Mouse (Mus musculus) MEL-GATA-1-ER (cell line): ENCODE measurements around the gene Plxdc1.
"Not testable (repeated sequence)": the region's sequence is repeated elsewhere in the genome, so short reads cannot be mapped to it uniquely, and the experiment has no call there.

Source experiments
- DNase-seq: peaks from one replicate; pipeline ENCODE4 v3.0.0-alpha.2; 2012; ENCODE audit warnings: low read depth; ENCODE audit errors: extremely low read depth

The Plxdc1 gene

DNA sequence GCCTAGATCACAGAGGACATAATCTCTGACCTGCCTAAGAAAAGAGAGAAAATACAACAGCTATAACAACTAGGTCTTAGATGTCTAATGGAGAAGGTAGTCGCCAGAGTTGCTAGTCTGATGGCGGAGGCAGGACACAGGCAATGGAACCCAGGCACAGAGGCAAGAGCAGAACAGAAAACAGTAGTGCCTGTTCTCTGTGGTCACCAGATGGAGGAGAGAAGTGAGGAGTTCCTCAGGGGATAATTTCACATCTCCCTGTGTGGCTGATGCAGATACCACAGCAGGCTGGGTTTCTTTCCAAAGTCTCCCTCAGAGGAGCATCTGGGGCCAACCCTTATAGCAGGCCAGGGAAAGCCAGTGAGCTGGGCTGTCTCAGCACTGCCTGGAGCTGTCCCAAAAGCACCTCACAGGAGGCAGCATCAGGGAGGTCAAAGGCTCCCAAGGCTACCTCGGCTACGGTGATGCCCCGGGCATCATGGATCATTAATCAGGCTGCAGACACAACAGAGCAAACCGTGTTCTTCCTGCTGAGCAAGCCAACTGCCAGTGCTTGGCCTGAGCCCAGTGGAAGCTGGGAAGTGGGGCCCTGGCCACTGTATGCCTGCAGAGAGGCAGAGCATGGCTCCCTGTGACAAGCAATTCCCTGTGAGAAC, 29.2 kb downstream of the Plxdc1 start:
- no peak for DNase-seq

DNA sequence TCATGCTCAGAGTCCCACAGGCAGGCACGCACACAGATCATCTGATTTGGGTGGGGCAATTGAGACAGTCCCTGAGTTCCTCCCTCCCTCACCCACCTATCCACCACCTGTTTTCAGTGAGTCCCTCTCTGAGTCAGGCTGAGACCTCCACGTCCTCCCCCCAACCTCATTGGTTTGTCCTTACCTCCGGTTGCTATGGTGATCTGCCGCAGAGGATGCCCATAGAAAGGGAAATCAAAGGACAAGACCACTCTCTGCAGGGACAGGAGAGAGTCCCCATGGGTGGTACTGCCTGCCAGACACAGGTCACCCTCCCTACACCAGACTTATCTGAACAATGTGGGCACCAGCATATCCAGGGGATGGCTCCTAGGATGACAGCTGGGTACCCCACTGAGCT, 30.3 kb downstream of the Plxdc1 start:
- no peak for DNase-seq

DNA sequence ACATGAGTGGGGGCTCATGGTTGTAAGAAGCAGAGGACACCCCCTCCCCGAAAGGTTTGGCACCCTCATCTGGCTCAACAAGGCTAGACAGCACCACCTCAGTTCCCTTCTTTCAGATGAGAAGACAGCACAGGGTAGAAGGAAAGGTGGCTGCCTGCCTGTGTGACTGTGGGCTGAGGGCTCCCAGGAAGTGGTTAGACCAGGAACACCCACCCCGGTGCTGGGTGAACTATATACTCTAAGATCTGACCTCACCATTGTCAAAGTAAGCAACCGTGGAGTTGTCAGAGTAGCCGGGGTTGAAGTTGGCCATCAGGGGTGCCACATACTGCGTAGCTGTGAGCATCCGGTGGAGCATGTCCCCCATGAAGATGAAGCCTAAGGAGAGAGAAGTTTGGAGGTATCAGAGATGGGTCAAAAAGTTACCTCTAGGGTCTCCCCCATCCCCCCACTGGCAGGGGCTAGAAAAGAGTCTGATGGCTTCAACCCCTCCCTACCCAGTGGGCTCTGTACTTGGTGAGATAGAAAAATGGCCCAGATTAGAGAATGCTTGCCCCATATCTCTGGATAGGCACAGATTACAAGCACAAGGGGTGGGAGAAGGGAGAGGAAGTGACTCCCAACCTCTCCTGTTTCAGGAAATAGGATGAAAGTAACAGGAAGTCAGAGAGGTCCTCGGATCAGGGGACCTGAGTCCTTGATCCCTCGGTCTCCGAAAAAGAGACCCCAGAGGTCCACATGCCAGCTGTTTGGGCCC, 30.9 kb downstream of the Plxdc1 start:
- DNase-seq = no peak

DNA sequence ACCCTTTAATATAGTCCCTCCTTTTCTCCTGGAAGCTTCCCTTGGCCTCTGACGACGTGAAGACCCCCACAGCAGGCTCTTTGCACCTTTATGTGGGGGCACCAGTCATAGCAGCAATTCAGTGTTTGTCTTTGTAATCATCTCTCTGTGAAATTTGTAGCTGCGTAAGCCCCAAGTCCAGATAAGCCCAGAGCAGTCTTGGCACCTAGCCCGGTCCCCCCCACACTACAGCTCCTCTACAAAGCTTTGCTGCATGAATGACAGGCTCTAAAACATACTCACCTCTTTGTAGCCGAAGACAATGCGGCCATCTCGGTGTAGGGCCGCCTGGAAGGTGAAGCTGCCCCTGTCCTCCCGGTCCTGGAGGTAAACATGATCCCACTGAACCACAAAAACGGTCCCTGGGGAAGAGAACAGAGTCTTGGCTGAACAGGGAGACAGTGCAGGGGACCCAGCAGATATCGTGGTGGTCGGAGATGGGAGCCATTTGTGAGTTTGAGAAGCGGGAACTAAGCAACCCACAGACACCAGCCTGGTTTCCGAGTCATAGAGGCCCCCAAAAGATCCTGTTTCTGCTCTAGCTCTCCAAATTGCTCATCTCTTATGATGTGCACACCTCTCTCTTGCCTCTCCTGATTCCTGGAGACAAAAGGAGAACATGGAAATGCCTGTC, 31.6 kb downstream of the Plxdc1 start:
- DNase-seq = peak; percentile 85

DNA sequence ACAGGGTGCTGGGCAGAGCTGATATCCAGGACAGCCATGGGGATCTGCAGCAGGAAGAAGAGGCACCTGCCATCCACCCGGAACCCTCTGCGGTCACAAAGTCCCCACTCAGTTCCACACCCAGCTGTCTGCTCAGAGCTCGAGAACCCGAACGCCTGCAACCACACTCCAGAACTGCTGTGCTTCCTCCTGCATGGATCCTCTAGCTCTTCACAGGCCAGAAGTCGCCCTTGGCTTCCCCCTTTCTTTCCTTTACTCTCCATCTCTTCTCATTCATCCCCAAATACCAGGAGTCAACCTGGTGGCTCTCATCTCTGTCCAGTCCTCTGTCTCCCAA, 32.3 kb downstream of the Plxdc1 start:
- peak; percentile 43 for DNase-seq

DNA sequence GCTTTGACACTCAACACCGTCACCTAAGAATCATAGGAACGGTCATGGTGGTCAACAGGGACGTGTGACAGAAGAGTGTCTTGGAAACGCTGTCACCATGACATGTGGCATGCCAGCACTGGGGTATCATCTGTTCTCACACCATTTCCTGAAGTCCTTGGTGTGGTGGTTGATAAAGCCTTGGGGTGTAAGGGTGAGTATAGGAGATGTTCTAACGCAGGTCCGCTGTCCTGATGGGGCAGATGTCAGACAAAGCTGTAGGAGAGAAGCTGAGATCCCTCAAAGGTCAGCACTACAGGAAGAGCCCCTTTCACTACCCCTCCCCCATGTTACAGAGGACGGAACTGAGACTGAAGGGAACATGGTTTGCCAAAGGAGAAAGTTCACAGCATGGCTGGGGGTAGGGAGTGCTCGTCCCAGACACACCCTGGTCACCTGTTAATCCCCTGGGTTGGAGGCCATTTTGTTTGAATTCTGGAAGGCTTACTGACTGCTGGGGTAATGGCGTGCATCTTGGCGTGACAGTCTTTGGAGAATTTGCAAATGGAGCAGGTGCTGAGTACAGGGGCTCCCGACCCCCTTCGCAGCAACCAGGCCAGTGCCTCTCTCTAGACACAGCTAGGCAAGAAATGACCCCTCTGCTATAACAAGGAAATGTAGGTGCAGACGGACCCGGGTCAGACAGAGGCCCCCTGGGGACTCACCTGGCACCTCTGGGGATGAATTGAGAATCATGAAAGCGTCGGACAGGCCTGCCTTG, 32.9 kb downstream of the Plxdc1 start:
- DNase-seq = peak; percentile 45

DNA sequence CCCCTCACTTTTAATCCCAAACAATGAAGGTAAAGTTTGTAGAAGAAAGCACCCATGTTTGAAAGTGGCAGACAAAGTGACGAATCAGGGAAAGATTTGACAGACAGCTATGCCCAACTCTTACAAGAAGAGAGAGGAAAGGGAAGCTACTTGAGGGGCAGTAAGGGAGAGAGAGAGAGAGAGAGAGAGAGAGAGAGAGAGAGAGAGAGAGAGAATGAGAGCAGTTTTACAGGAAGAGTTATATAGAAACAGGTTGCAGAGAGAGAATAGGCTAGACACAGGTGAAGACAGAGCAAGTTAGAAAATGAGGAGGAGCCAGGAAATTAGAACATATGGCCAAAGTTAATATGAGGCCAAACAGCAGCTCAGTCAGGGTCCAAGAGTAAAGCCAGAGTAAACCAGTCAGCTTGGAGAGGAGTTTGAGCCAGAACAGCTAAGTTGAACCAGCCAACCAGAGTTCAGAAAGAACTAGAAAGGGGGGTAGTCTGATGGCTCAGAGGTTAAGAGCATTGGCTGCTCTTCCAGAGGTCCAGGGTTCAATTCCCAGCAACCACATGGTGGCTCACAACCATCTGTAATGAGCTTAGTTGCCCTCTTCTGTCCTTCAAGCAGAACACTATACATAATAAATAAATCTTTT, 33.8 kb downstream of the Plxdc1 start:
- DNase-seq = no peak

DNA sequence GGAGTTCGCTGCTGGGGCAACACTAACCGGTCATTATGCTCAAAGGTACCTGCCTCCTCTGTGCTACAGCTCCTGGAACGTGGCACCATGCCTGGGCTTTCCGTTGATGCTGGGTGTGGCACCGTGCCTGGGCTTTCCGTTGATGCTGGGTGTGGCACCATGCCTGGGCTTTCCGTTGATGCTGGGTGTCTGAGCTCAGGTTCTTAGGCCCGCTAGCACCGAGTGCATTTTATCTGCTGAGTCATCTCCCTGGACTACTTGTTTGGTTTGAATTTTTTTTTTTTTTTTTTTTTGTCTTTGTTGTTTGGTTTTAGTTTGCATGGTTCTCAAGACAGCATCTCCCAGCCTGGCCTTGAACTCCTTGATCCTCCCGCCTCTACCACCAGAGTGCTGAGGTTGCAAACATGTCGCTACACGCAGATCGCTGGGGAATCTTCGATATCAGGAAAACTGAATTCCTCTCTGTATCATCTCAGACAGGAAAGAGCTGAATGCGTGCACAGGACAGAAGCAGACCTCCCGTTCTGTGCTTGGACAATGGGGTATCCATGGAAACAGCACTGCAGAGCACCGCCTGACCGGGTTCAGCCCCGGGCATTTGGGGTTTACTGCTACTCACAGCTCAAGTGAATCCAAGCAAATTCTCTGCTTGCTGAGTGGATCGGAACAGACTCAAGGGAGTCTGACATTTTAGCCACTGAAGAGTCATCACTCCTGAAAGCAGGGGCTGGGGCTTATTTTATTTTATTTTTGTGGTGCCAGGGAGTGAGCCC, 36.4 kb downstream of the Plxdc1 start:
- peak; percentile 70 for DNase-seq

DNA sequence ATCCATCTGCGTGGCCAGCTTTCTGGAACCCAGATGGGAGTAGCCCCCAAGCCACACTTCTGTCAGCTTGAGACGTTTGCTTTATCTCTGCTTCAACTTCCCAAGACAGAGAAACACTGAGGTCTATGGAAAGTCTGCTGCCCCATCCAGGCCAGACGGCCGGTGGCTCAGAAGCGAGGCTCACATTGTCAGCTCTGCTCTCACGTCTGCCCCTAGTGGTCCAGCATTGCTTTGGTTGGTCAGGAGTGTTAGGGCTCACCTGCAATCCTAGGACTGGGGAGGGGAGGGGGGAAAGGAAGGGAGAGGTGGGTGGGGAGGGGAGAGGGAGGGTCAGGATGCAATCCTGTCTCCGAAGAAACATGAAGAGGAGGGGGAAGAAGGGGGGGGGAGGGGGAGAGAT, 38.8 kb downstream of the Plxdc1 start:
- DNase-seq = no peak

DNA sequence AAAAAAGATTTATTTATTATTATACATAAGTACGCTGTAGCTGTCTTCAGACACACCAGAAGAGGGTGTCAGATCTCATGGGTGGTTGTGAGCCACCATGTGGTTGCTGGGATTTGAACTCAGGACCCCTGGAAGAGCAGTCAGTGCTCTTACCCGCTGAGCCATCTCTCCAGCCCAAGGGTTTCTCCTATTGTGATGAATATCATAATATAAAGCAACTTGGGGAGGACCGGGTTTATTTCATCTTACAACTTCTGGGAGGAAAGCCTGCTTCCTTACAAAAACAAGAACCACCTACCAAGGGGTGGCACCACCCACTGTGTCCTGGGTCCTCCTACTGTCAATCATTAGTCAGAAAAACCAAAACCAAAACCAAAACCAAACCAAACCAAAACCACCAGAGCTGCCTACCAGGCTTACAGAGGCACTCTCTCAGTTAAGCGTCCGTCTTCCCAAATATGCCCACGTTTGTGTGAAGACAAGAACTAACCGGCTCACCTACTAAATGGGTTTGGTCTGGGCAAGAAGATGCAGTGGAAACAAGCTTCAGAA, 40.4 kb downstream of the Plxdc1 start:
- DNase-seq = not testable (repeated sequence)

DNA sequence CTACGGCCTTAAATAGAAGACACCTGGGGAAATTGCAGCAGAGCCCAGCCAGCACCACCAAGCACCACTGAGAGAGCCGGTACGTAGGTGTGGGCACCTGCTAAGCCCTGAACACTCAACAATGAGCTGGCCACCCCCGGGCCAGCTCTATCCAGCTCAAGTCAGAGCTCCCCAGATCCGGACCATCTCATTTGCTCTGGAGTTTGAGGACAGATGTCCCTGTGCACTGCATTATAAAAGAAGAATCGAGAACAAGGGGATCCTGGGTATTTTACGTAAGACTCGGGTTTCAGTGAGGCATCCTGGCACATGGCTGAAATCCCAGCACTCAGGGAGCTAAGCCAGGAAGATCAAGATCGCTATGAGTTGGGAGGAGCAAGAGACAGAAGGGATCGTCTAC, 41.2 kb downstream of the Plxdc1 start:
- no peak for DNase-seq

DNA sequence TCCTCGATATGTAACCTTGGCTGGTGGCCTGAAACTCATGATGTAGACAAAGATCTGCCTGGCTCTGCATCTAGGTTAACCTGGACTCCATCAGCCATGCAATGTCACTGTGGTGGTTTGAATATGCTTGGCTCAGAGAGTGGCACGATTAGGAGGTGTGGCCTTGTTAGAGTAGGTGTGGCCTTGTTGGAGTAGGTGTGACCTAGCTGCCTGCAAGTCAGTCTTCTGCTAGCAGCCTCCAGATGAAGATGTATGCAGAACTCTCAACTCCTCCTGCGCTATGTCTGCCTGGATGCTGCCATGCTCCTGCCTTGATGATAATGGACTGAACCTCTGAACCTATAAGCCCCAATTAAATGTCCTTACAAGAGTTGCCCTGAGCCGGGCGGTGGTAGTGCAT, 43.0 kb downstream of the Plxdc1 start:
- DNase-seq = no peak

DNA sequence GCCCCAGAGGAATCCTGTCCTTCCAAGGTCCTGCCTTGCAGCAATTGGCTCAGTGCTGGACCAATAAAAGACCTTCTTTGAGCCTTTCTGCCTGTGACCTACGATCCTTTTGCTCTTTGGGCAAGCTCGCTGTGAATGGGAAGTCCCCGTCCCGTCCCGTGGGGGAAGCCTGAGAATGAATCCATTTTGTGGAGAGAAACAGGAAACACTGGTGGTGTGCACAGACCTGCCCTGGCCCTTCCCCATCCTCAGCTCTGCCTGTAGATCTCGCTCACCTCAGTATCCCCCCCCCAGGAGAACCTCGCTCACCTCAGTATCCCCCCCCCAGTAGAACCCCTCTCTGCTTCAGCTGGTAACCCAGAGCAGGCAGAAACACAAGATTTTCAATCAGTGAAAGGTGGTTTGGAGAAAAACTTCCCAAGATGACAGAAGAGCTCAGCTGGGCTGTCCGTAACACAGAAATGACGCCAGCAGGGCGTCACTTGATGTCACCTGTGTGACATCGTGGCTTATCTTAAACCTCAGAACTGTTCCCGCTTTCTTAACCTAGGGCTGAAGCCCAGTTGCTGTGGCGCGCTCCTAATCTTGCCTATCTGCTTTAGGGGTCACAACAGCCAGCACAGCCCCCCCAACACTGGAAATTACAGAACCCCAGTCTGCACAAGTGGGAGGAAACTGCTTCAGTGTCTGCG, 43.7 kb downstream of the Plxdc1 start:
- no peak for DNase-seq

DNA sequence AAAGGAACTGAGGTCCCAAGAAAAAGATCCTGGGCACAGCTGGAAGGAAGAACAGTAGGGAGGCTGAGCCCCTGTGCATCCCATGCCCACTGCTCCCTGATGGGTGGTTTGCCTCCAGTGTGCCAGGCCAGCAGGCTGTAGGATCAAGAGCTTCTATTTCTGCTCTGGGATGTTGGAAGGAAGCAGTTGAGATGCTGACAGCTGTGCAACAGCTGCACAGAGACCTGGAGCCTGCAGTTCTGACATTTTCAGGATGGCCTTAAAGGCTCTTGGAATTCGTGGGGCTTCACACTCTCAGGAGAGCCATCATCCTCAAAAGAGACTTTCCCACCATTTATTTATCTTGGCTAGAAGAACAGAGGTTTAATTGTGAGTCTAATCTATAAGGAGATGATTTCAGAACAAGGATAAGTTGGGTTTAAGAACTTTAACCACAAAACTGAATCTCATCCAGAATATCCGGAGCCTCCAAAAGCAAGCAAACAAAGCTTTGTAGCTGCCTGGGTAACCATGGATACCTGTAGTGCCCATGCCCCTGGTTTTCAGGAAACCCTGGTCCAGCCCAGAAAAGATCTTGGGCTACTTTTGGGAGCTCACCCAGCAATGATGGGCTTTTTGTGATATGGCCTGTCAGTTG, 48.7 kb downstream of the Plxdc1 start:
- DNase-seq = no peak

DNA sequence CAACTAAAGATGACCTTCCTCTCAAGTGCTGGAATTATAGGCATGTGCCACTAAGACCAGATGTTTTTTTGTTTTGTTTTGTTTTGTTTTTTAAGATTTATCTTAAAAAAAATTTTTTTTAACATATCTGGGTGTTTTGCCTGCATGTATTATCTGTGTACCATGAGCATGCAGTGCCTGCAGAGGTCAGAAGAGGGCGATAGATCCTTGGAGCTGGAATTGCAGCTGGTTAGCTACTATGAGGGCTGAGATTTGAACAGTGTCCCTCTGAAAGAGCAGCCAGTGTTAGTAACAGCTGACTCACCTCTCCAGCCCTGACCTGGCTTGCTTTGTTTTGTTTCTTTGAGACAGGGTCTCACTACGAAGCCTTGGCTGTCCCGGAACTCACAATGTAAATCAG, 49.5 kb downstream of the Plxdc1 start:
- DNase-seq = no peak

DNA sequence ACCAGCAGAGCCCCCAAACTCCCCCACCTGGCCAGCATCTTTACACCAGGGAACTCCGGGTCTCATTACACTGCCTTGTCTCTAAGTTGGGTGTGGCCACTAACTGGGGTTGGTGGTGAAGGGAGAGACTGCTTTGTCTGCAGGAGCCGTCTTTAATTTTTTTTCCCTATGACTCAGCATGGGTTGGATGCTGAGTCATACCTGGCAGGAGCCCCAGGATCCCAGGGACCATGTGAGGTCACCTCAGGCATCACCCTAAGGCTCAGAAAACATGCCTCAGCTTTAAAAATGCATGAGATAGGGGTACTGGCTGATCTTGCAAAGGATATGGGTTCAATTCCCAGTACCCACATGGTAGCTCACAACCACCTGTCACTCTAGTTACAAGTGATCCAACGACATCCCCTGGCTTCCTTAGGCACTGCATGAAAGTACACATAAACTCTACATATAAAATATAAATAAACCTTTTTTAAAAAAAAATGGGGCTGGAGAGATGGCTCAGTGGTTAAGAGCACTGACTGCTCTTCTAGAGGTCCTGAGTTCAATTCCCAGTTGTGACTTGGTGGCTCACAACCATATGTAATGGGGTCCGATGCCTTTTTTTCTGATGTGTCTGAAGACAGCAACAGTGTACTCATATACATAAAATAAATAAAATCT, 50.2 kb downstream of the Plxdc1 start:
- peak; percentile 69 for DNase-seq

DNA sequence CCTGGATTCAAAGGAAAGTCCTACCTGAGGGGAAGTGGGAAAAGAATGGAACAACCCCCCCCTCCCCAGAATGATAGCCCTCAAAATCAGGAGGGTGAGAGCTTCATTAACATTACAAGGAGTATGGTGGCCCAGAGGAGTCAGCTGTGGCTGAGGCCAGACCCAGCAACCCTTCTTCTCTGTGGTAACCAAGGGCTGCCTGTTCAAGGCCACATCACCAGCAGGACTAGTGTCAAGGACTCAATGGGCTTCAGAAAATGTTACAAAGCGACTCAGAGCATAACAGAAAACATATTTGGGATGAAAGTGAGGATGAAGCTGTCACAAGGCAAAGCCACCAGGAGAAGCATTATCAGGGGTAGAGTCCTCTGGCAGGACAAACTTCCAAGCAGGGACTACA, 52.7 kb downstream of the Plxdc1 start:
- DNase-seq = no peak

DNA sequence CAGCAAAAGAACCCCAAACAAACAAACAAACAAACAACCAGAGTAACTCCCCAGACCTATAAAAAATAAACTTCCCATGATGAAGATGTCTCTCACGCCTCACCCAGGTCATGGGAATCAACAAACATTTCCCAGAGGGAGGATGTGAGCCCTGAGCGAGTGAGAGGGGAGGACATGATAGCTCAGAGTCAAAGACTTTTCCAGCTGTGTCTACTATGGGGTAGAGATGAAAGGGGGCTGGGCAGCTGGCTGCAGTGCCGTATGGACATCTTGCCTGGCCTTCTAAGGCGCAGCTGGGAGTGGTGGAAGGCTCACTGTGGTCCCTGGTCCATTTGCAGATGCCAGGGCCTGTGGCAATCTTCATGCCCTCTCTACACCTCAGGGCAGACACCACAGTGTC, 57.3 kb downstream of the Plxdc1 start:
- no peak for DNase-seq

DNA sequence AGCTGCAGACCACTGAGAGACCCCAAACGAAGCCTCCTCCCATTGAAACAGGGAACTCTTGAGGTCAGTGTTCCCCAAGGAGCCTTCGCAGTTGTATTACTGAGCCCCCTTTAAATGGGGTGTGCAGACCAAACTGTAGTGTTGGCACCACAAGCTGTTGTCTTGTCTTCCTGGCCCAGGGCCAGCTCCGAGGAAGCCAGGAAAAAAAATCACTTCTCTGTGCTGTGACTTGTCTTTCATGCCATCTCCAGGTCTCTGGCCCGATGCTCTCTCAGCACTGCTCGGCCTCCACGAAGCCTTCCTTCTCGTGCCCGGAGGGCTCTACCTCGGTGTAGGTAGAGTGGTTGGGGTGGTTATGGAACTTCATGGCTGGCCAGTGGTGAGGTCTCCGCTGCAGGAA, 62.0 kb downstream of the Plxdc1 start:
- DNase-seq = no peak
